Mouse (Mus musculus): Measurements from ENCODE around the gene Pnpla5.
"Not testable (repeated sequence)": the region's sequence is repeated elsewhere in the genome, so short reads cannot be mapped to it uniquely, and the experiment has no call there.

The Pnpla5 gene

DNA sequence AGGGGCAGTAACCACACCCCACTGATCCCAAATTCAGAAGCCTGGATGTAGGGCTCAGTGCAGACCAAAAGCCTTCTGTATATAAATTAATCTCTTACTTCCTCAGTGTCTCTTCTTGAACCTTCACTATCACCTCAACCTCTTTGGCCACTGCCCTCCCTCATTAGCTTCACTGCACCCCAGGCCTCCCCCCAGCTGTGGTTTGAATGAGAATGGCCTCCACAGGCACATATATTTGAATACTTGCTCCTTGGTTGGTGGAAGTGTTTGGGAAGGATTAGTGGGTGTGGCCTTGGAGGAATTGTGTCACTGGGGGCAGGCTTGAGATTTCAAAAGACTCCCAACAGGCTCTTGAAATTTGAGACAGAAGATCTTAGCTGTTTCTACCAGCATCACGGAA, 6.5 kb downstream of the Pnpla5 start:
- DNase-seq (ENCODE audit: low spot score): no peak

DNA sequence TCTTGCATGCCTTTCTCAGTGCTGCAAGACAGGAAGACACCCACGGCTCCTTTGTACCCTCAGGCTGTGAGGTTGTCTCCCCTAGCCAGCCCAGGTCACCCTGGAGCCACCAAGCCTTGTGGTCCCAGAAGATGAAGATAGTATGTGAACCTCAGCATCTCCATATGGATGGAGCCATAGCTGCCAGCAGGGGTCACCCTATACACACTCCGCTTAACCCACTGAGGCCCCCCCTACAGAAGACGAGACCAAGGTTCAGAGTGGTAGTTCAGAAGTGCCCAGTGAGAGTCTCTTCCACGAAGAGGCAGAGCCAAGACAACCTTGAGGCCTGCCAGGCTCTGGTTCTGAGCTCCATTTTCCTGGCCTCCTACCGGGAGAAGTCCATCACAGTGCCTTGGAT, 7.2 kb downstream of the Pnpla5 start:
- DNase-seq (ENCODE audit: low spot score): no peak

DNA sequence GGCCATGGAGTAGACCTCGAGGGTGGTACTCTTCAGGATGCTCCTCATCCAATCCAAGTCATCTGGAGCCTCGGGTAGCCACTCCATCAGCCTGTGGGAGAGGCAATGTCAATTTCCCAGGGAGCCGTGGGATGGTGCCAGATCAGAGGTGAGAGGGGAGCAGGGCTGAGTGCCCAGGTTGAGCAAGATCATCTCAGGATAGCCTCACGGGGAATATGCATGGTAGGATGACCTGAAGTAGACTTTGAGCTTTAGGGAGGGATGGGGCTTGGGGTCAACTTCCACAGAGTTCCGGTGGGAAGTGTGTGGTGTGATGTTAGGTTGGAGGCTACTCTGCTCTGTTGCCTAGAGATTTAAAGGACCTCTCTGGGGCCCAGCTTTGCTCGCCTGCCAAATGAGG, 9.1 kb downstream of the Pnpla5 start:
- DNase-seq (ENCODE audit: low spot score): no peak

DNA sequence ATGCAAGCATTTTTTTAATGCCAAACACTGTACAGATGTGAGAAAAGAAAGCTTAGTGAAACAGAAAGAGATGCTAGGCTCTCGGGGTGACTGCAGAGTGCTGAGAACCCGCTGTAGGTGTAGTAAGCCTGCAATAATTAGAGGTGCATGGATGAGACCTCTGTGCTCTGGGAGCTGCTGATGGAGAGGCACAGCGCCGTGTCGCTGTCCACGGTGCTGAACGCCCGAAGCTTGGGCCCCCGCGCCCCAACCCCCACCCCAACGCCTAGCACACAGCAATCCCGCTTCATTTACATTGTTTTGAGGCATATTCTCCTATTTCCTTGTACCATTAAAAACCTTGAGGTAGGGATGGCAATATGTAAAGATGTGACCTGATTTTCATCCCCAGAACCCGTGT, 14.1 kb downstream of the Pnpla5 start:
- DNase-seq (ENCODE audit: low spot score): no peak

DNA sequence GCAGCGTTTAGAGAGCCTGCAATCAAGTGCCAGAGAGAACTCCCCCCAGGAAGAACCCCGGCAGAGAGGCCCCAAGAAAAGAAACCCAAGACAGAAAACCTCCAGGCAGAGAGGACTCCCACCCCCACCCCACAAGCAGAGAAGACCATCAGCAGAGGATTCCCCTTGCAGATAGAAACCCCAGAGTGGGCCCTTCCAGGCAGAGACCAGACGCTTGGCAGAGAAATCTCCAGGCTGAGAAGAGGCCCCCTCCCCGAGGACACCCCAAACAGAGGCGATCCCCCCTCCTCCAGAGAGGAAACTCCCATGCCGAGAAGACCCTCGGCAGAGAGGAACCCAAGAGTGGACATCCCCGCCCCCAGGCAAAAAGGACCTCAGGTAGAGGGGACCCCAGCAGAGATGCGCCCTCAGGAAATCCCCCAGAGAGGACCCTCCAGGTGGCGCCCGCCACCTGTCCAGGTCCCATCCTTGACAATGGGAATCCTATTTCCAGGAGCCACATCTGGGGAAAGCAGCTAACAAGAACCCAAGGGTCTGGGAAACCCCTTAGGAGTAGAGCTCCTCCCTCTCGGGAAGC, 17.0 kb downstream of the Pnpla5 start:
- DNase-seq (ENCODE audit: low spot score): no peak

DNA sequence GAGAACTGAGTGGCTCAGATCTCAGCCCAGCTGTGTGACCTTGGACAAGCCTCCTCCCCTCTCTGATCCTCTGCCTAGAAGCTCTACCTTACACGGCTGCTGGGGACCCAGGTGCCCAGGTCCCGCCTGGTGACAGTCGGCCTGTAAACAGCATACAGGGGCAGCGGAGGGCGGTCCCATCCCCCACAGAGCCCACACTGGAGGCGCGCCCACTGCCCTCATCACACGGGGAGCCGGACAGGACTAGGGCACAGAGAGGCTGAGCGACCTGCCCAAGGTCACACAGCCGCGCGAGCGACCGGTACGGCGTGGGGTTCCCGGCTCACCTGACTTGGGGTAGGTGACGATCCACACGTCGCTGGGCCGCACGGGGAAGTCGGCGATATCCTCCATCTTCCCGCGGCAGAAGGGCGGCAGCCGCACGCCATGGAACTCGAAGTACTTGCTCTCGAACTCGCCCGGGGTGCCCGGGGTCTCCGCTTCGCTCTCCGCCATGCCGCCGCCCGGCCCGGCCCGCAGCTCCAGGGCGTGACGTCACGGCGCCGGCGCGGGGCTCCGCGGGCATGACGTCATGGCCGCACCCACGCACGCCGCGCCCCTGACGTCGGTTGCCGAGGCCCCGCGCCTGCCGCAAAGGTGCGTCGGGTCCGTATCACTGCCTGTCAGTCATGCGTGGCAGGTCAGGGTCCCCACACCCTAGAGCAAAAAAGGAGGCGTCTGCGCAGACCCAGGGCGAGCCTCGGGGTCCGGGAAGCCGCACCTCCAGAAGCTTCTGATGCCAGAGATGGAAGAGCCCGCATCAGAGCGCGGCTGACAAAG, 17.7 kb downstream of the Pnpla5 start, which contains the start of gene Sult4a1:
Gene Sult4a1, minus strand, starts transcription at position 650 of the 819 bp plus-strand sequence.
- DNase-seq (ENCODE audit: low spot score): no peak

DNA sequence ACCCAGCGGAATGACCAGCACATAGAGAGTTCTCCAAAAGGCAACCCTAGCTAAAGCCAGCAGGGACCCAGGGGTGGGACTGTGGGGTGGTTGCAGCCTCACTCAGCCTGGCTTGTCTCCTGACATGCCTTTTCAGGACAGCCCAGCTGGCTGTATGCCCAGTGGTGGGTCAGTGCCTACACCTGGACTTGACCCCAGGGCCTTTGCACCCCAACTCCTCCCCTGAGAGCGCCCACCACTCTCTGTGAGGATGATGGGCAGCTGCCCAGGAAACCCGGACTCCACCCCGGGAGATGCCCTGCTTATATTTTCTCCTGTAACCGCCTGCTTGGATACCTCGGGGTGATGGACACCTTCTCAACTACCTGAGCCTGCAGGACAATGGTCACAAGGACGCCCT, 18.3 kb downstream of the Pnpla5 start:
- DNase-seq (ENCODE audit: low spot score): no peak

DNA sequence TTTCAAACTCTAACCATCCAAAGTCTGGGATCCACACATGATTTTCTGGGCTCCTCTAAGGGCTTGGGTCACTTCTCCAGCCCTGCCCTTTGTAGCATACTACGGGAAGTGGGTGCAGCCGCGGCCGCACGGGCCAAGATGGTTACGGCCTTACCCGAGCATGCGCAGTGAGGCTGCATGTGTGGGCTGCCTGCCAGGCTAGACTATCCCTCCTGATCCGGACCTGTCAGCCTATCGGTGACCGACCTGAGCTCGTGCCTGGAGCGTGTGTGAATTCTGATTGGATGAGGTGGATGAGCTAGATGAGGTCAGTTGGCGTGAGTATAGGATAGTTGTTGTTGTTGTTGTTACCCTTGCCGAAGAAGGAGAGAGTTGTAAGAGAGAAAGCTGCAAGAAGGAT, 25.4 kb downstream of the Pnpla5 start:
- not testable (repeated sequence) for DNase-seq (ENCODE audit: low spot score)

DNA sequence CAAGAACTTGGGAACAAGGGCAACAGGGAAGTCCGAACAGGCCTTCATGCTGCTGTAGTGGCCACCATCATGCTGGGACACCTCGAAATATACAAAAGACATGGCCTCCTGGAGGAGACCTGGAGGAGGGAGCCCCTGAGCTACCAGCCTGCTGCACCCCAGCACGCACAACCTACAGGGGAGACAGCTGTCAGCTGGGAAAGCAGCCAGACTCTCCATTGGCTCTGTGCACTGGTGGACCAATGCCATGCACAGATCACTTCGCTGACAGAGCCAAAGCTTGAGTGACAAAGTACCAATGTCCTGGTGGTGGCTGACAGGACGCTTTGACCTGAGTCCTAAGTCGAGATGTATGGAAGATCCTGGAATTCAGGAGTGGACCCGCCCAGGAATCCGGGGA, 26.9 kb downstream of the Pnpla5 start:
- no peak for DNase-seq (ENCODE audit: low spot score)

DNA sequence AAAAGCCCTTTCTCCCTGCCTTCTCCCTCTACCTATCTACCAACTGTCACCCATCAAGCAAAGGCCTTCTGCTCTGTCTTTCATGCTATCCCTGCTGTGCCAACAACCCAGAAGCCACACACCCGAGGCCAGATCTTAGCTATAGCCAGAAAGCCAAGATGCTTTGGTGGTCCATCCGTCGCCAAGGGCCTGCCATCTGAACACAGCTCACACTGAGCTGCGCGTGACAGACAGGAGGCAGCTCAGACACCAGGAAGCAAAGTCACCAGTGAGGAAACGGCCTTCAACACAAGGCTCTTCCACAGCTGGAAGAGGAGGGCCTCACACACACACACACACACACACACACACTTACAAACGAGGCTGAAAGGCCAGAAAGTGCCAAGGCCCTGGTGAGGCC, 28.1 kb downstream of the Pnpla5 start:
- DNase-seq (ENCODE audit: low spot score): no peak

DNA sequence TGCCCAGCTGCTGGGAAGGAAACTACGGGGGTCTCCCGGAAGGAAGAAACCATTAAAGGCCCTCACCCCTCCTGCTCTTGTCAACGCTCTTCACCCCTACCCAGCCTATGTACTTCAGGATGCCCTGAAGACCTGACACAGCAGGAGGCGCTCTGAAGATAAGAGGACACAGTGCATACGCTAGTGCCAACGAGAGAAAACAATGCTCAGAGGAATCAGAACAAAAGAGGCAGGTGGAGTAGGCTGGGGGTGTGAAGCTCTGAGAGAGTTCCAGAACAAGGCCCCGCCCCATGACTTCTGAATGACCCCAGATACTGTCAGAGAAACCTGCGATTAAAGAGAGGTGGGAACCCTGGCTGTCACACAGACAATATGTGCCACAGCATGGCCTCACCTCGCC, 36.2 kb downstream of the Pnpla5 start:
- DNase-seq (ENCODE audit: low spot score): no peak

DNA sequence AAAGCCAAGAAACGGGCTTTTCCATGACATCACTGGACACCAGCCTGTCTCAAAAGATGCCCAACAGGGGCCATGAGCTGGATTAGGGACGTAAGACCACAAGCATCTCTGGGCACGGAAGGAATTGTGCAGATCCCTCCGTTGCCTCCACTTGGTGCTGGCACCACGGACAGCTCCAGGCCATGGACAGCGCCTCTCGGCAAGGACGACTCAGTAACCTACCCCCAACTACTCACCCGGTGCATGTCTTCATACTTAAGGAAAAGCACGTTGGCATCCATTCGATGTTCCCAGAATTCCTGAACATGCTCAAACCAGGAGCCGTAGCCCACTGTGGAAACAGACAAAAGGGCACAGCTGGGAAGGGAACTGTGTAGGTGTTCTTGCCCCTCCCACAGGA, 36.6 kb downstream of the Pnpla5 start:
- no peak for DNase-seq (ENCODE audit: low spot score)

DNA sequence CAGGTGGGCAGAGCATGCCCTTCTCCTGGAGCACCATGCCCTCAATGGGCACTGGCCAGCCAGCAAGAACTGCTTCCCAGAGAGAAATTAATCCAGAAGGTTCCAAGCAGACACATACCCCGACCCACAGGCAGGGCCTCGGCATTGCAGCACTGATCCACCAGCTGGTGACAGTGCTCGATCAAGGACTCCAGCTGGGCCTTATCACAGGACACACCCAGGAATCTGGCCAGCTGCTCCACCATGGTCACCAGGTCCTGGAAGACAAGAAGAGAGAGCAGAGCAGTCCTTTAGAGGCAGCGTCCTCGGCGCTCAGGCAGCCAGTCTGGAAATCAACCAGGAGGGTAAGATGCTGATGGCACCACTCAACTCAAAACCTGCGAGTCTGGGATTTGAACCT, 42.9 kb downstream of the Pnpla5 start:
- DNase-seq (ENCODE audit: low spot score): no peak

DNA sequence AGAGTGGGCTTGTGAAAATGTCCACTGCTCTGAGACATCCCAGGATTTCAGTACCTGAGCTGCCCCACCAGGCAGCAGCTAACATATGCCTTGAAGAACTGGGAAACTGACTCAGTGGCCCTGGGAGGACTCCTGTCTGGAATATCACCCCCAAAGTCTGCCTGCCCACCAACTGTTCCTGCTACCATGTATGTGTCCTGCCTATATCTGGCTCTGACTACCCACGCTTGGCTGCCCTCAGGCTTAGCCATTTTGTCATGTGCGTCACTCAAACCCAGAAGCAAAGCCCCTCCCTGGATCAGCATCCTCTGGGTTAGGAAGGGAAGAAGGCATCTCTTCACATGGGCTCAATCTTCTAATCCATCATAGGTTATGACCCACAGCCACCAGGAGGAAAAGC, 43.5 kb downstream of the Pnpla5 start:
- DNase-seq (ENCODE audit: low spot score): no peak

DNA sequence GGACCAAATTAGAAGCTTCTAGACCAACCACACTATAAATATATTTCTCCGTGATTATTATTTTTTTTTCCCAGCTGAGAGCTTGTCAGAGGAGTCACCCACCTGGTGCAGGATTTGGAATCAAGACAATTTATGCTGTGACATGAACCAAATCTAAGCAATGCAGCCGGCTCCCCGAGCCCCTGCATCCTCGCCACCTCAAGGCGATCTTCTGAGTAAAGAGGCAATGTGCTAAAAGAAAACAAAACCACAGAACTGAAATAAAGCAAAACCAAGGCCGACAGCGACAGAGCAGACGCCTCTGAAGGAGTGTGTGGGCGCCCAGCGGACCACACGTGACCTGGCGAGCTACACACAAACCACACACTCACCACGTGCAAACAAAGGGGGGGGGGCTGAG, 44.3 kb downstream of the Pnpla5 start:
- no peak for DNase-seq (ENCODE audit: low spot score)

DNA sequence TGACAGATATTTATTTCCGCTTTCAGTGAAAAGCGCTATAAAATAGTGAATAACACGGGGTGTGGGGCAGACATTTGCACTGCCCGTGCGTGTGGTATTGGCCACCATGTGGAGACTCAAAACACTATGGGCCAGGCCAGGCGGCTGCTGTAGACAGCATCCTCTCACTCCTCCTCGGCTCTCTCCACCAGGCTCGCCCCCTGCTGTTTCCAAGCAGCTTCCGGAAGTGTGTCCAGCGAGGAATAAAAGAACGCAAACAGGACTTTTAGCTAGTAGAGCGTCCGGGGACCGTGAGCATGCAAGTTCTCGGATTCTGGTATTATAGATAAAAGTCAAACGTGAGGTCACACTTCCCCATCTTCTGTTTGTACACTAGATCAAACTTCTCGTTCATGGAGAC, 45.8 kb downstream of the Pnpla5 start:
- DNase-seq (ENCODE audit: low spot score): no peak

DNA sequence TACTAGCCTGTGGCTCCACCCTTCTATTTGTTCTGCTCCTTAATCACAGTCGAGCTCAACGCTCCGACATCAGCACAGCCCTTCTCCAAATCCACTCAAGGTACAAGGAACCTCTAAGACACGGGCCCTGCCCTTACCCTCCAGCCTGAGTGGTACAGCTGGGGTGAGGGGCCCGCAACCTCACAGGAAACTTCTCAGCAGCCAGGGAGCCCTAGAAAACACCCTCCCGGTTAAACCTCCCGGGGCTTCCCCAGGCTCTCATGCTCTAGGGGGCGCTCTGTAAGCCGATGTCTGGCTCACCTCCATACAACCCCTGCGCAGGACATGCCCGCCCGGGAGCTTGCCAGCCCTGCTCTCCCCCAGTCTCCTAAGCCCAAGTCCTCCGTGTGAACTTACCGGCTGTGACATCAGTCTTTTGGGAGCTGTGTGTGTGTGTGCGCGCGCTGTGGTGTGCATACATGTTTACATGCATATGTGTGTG, 48.2 kb downstream of the Pnpla5 start:
- DNase-seq (ENCODE audit: low spot score): no peak

DNA sequence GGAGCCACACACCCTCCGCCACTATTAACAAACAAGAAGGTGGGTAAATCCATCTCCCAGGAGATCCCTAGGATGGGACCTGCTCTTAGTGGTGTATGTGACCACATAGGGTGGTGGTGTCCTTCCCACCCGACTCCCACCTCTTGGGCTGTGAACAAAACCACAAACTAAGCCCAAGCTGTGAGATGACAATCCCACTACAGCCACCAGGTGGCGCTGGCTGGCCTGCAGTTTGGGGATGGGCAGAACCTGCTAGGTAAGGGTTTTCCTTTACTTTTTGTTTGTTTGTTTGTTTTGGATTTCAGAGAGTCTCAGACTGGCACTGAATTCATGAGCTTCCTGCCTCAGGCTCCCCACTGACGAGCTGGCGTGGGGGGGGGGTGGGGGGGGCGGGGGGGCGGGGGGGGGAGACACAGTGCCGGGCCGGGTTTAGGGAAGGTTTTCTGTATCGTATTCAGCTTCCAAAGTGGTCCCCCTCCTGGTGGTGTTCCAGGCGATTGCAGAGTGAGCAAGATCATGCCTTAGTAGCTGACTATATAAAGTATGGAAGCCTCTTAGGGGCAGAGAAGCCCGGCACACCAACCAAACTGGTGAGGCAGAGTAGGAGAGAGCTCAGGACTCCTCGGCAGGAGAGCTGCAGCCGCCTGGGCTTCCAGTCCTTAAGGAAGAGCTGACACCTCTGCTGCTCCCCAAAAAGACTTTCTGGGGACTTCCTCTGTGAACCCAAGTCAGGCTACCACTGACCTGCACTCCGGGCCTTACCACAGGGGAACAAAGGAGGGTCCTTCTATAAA, 48.9 kb downstream of the Pnpla5 start:
- DNase-seq (ENCODE audit: low spot score): no peak

DNA sequence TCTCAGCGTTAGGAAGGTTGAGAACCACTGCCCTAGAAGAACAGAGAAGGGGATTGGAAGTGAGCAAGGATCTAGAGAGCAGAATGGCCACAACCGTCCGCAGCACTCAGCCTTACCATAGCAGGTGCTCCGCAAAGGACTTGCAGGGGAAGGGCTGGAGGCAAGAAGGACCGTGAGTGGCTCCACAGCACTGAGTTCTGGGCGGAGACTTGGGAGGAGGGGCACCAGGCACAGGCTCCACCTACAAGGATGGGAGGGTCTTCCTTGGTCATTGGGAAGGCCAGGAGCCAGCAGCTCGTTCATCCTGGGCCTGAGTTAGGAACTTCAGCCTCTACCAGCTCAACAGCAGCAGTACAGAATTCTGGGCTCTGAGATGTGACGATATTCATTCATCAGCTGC, 49.9 kb downstream of the Pnpla5 start:
- no peak for DNase-seq (ENCODE audit: low spot score)

DNA sequence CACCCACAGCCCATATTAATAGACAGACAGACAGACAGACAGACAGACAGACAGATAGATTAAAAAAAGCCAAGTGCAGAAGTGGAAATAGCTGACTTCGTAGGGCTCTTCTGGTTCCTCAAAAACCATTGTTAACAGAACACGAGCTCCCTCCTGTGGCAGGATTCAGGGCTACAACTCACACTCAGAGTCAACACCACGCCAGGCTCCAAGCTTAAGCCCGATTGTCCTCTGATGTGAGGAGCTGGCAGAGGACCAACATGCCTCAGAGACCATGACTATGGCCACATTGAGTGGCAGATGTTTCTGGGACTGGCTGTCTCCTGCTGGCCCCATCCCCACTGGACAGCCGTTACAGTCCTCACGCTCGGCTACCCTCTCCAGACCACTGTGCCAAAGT, 50.7 kb downstream of the Pnpla5 start:
- no peak for DNase-seq (ENCODE audit: low spot score)

DNA sequence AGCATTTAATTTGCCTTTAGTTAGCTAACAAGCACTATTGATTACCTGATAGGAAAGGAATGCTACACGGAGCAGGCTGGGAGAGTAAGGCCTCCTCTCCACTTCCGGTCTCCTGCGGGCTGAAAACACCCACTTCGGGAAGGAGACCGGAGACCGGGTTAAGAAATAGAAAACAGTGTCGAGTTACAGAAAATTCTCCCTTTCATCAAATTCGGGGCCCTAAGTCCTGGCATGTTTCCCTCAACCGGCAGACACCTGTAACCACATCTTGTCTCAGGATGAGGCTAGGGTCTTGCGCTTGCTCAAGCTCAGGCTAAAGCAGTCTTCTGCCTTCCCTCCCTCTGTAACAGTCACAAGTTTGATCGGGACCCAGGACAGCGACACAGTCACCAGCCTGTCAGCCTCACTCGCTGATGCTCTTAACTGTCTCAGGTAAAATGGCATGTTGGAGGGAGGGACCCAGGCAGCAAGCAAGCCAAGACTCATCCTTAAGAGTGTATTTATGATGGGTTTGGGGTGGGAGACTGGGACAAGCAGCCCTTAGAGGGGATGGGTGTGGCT, 52.8 kb downstream of the Pnpla5 start:
- no peak for DNase-seq (ENCODE audit: low spot score)

DNA sequence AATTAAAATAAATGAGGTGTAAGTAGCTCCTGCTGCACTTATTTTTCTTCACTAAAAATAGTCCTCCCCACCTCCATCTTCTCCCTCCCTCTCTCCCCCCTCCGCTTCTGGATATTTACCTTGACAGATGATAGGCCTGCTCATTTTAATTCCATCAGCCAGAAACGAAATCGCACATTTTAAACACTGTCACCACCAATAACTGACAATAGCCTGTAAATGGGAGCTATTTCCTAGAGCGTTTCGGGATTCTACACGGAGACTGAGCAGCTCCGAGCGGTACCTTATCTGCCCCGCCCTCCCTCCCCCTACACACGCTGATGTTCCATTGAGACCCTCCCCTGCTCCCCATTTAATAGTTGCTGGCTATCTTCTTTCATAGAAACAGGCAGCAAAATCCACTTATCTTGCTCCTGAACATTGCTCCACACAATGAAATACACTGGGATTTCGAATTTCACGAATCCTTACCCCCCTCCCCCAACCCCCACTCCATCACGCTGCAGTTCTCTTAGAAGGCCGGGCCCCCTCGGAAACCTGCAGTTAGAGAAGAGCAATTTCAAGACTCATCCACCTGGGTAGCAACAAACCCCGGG, 53.4 kb downstream of the Pnpla5 start:
- no peak for DNase-seq (ENCODE audit: low spot score)
